14 mouse cellular contexts compared by ENCODE assay signal in the genomic region with DNA sequence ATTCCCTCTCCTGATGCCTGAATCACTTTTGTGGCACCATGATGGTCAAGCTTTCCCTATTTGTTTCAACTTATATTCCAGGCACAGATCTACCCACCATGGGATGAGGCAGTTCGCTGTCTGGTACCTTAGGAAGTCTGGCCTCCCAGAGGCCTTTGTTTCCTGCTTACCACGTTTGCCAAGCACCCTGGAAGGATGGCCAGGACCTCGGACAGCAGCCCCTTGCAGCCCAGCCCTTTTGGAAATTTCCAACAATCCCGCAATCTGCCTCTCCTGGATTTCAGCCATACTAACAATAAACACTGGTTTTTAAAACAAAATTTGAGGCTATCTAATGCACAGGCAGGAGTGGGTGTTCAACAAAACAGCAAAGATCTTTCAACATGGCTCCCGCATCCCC.
DNase-seq lines count a peak whose midpoint lies in the region; ATAC-seq and TF ChIP-seq lines count a peak whose summit lies in the region.
"Had no signal": no experiment of that assay in that cellular context is flagged by ENCODE, and none has a peak within 500 bp of the region (broad histone marks: within the 10 kb centered on the region; RNA-seq: fewer than 3 reads in every experiment).

No protein-coding gene starts in this region.

- TF ChIP-seq CTCF in forebrain, postnatal 0 days (IDR thresholded peaks at IDR 0.05; ENCODE audit: low read depth), result no peak

- no peak for ATAC-seq in forebrain, postnatal 0 days
- ATAC-seq: intestine, postnatal 0 days; Patski had no signal

- H3K9ac ChIP-seq in forebrain, postnatal 0 days, result no peak overlapping the region
- H3K9ac ChIP-seq: limb, embryonic 12.5 days had no signal

- no peak overlapping the region for H3K4me3 ChIP-seq in limb, embryonic 10.5 days
- H3K4me3 ChIP-seq in forebrain, postnatal 0 days (ENCODE audit: low read depth, low read length), result no peak overlapping the region
- H3K4me3 ChIP-seq: limb, embryonic 12.5 days had no signal

- no peaks in the 10 kb centered on the region for H3K9me3 ChIP-seq in limb, embryonic 10.5 days (replicated peaks)
- no peaks in the 10 kb centered on the region for H3K9me3 ChIP-seq in forebrain, postnatal 0 days (ENCODE audit: low read length)
- H3K9me3 ChIP-seq: limb, embryonic 12.5 days had no signal

- no peaks in the 10 kb centered on the region; the same call in 1 of the 2 replicates for H3K4me1 ChIP-seq in limb, embryonic 10.5 days
- no peaks in the 10 kb centered on the region for H3K4me1 ChIP-seq in forebrain, postnatal 0 days (ENCODE audit: insufficient read depth)

- H3K36me3 ChIP-seq in limb, embryonic 10.5 days, result no peaks in the 10 kb centered on the region
- H3K36me3 ChIP-seq in forebrain, postnatal 0 days (ENCODE audit: insufficient read depth), result no peaks in the 10 kb centered on the region
- H3K36me3 ChIP-seq: limb, embryonic 12.5 days had no signal

- no peaks in the 10 kb centered on the region for H3K27me3 ChIP-seq in limb, embryonic 10.5 days (ENCODE audit: low read depth, poor library complexity, severe bottlenecking)
- no peaks in the 10 kb centered on the region for H3K27me3 ChIP-seq in forebrain, postnatal 0 days (ENCODE audit: insufficient read depth, low read length)

- 38% methylated on average over 5 of the region's 5 CpGs for WGBS in limb, embryonic 10.5 days
- WGBS in forebrain, postnatal 0 days, result 46% methylated on average over 5 of the region's 5 CpGs

- peak; percentile 59 for DNase-seq in heart, adult 11 months
- no peak for DNase-seq in heart, adult 9 months (ENCODE audit: low spot score in 2 of 2)
- peak; percentile 3 for DNase-seq in lung, postnatal 14 days
- no peak for DNase-seq in lung, postnatal 25 days (ENCODE audit: low spot score)
- peak; percentile 24 for DNase-seq in R1 (ENCODE audit: low read depth, low spot score)
- DNase-seq in limb, embryonic 10.5 days (ENCODE audit: low spot score), result peak; percentile 66
- DNase-seq in forebrain, postnatal 0 days, result no peak
- no peak for DNase-seq in frontal cortex, postnatal 36 days (ENCODE audit: low spot score in 2 of 2)
- DNase-seq: cerebellum, adult 9-11 months; layer of hippocampus, adult 9-11 months; thymus, postnatal 14 days had no signal

- H3K27ac ChIP-seq in limb, embryonic 10.5 days, result no peak overlapping the region
- no peak overlapping the region for H3K27ac ChIP-seq in forebrain, postnatal 0 days (ENCODE audit: low read depth, low read length)
- H3K27ac ChIP-seq: limb, embryonic 12.5 days had no signal

- no peak overlapping the region for H3K4me2 ChIP-seq in forebrain, postnatal 0 days (ENCODE audit: low read depth)
- H3K4me2 ChIP-seq: limb, embryonic 12.5 days had no signal

Comparison
In these comparisons a context has a peak if more than half of its experiments do, and no peak if none do; other contexts are left out.
1. DNase-seq: peak in heart, adult 11 months (single experiment), lung, postnatal 14 days (single experiment), R1 (single experiment) and limb, embryonic 10.5 days (single experiment); none in heart, adult 9 months (0 of 2), lung, postnatal 25 days (single experiment), forebrain, postnatal 0 days (single experiment) and frontal cortex, postnatal 36 days (0 of 2).